Mouse (Mus musculus) embryonic facial prominence, embryonic 10.5 days (tissue): ENCODE measurements around the gene Ttc28. TPM values are rescaled to one million over a fixed set of nuclear protein-coding genes. Genes with fewer than 3 reads are reported as not detected.
"Not testable (repeated sequence)": the region's sequence is repeated elsewhere in the genome, so short reads cannot be mapped to it uniquely, and the experiment has no call there.

ENCODE experiments used
- DNase-seq: peaks from one replicate; pipeline ENCODE4 v3.0.0-alpha.2; 2017; ENCODE audit warnings: low spot score
- H3K27ac ChIP-seq: fragments of 300-500 bp; sonication (generic); replicated peaks from 2 replicates; pipeline ENCODE4 v1.5.1; 2016; ENCODE audit warnings: mild to moderate bottlenecking
- H3K27me3 ChIP-seq: fragments of 300-500 bp; sonication (generic); replicated peaks from 2 replicates; pipeline ENCODE4 v1.6.1; 2016; ENCODE audit warnings: low read depth, mild to moderate bottlenecking; ENCODE audit not compliant: poor library complexity, severe bottlenecking
- H3K36me3 ChIP-seq: fragments of 300-500 bp; sonication (generic); replicated peaks from 2 replicates; pipeline ENCODE4 v1.6.1; 2016; ENCODE audit warnings: mild to moderate bottlenecking, moderate library complexity
- H3K4me1 ChIP-seq: fragments of 300-500 bp; sonication (generic); 2 replicates; pipeline ENCODE4 v1.6.1; 2016
- H3K4me3 ChIP-seq: fragments of 300-500 bp; sonication (generic); 2 replicates; pipeline ENCODE4 v1.5.1; 2016; ENCODE audit warnings: mild to moderate bottlenecking, moderate library complexity
- H3K9me3 ChIP-seq: fragments of 300-500 bp; sonication (generic); 2 replicates; pipeline ENCODE4 v1.6.1; 2016; ENCODE audit warnings: mild to moderate bottlenecking
- WGBS: fragments of 180-500 bp; shearing (Covaris S2); methylation state at CpG from one replicate; pipeline ENCODE4 v1.1.7; 2016; 5-methylcytosine and 5-hydroxymethylcytosine counted together
- polyA plus RNA-seq: library from polyadenylated mRNA; unstranded; fragments of >200 nt; fragmentation: Nextera tagmentation; extraction: Ambion mirVana; gene quantifications from 2 replicates; pipeline ENCODE4 v1.2.1, GENCODE M21; 2016

Gene Ttc28
- 12.8 and 13.3 TPM in 2 replicates for polyA plus RNA-seq

DNA sequence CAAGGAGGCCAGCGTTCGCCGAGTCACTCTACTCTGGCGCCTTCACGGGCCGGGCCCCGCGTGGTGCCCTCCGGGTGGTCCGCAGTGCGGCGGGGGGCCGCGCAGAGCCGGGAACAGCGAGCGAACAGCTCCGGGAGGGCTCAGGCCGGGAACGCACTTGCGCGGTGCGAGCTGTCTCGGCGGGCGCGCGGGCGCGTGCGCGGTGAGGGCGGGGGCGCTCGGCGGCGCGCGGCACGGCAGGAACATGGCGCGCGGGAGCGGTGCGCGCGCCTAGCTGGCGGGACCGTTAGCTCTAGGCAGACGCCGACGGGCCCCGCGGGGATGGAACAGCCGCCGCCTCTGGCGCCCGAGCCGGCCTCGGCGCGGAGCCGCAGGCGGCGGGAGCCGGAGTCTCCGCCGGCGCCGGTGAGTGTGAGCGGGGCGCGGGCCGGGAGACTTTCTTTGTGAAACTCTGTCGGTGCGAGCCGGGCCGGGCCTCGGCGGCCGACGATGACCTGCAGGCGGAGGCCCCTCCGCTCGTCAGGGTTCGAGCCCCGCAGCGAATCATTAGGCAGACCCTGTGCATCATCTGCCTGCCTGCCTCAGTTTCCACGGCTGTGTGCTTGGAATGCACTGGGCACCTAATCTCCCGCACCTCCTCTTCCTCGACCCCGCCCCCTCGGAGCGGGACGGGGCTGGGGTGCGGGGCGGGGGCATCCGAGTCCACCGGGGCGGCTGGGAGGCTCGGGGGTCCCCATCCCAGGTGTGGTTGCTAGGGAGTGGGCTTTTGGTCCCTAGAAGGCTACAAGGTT lies at the start of gene Ttc28:
Gene Ttc28, plus strand, starts transcription at position 220 of the 791 bp plus-strand sequence.
- peak within 1 kb of the TSS; percentile 91 for H3K4me3 ChIP-seq
- H3K9me3 ChIP-seq = no peaks in the 10 kb centered on the region
- H3K36me3 ChIP-seq = peaks cover 43% of the 10 kb centered on the region
- peak; percentile 95 for DNase-seq
- peaks cover 25% of the 10 kb centered on the region for H3K4me1 ChIP-seq
- H3K27ac ChIP-seq = peak within 1 kb of the TSS; percentile 97
- under 1% methylated on average over 99 of the region's 101 CpGs for WGBS
- no peaks in the 10 kb centered on the region for H3K27me3 ChIP-seq

- Histone ChIP-seq H3K27ac (no peak overlapping the region), H3K4me1 (0 out of 2 replicates have a peak, but pooled peaks cover 4% of the 10 kb centered on the region), H3K9me3 (no peaks in the 10 kb centered on the region), H3K27me3 (no peaks in the 10 kb centered on the region), H3K4me3 (no peak overlapping the region), H3K36me3 (peaks cover 16% of the 10 kb centered on the region)
- DNase-seq = no peak
- WGBS = 88% methylated on average over 5 of the region's 5 CpGs
These were observed 48.4 kb upstream of the Ttc28 start for GRCm38 (mm10) chr5:110831036-110831720.

- Histone ChIP-seq H3K27me3 (no peaks in the 10 kb centered on the region), H3K4me3 (no peak overlapping the region), H3K9me3 (no peaks in the 10 kb centered on the region), H3K4me1 (peaks cover 20% of the 10 kb centered on the region), H3K36me3 (peaks cover 17% of the 10 kb centered on the region), H3K27ac (no peak overlapping the region)
- peak; percentile 46 for DNase-seq
- 33% methylated on average over 3 of the region's 3 CpGs for WGBS
These were observed 43.6 kb upstream of the Ttc28 start for GRCm38 (mm10) chr5:110835959-110836358.

- H3K27ac ChIP-seq, H3K9me3 ChIP-seq, DNase-seq, H3K27me3 ChIP-seq, H3K4me3 ChIP-seq: not testable (repeated sequence)
- WGBS = 82% methylated on average over 5 of the region's 5 CpGs
- Histone ChIP-seq H3K36me3 (peaks cover 35% of the 10 kb centered on the region), H3K4me1 (peaks cover 24% of the 10 kb centered on the region)
These were observed 41.6 kb upstream of the Ttc28 start for GRCm38 (mm10) chr5:110838016-110838415.

DNA sequence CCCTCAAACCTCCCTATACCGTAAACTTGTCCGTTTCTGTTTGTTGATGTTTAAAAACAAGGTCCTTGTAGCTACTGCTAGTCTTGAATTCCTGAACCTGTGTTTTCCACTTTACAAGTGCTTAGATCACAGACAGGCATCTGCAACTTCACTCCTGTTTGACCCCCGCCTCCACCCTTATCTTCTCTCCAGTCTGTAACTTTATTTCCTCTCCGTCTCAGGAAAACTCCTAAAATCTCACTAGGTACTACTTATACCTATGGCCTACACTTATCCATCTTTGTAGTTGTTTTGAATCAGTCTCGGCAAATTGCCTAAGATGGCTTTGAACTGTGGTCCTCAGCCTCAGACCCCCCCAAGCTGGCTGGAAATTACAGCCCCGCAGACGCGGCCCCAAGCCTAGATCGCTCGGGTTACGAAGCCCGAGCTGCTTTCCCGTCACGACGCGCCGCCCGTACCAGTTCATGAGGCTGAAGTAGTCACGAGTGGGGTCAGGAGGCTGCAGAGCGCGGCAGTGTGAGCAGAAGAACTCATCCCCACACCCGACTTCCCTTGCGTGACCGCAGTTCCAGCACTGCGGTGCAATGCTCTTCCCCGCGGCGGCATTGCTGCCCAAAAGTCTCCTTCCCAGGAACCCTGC lies 40.4 kb upstream of the Ttc28 start:
- H3K27ac ChIP-seq = peak overlapping the region; percentile 89
- H3K27me3 ChIP-seq = no peaks in the 10 kb centered on the region
- 8% methylated on average over 28 of the region's 28 CpGs for WGBS
- H3K4me3 ChIP-seq = peak overlapping the region; percentile 83
- peaks cover 24% of the 10 kb centered on the region for H3K4me1 ChIP-seq
- H3K9me3 ChIP-seq = no peaks in the 10 kb centered on the region
- H3K36me3 ChIP-seq = peaks cover 36% of the 10 kb centered on the region
- no peak for DNase-seq

DNA sequence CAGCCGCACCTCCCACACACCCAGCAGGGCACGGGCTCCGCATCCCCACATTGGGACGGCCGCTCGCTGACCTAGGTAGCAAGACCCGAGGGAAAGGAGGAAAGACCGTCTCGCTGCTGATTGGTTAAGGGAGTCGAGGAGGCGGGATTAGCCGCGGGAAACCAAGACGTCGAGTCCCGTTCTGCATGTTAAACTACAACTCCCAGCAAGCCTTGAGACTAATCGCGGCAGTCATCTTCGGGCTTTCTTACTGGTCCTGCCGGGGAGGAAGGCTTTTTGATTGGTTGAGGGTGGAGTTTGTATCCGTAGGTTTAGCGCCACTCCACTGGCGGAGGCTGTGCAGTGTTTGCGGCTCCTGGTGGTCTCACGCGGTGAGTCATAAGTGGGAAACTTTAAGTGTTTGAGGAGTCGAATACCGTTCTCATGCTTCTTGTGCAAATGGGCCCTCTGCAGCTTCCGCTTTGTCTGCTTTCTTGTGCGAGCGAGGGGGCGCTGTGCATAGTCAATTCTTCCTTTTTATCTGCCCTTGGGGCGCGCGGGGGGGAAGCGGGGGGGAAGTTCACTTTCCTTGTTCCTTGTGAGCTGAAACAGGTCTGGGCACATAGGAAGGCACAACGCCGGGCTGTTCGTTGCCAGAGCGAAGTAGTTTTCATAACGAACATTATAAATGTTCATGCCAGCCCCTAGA lies 39.8 kb upstream of the Ttc28 start, which contains the start of the genes Hscb and Chek2:
Gene Hscb, minus strand, starts transcription at position 100 of the 688 bp plus-strand sequence.
Gene Chek2, plus strand, starts transcription at position 302 of the 688 bp plus-strand sequence.
- peak within 1 kb of the TSS; percentile 89 for H3K27ac ChIP-seq
- H3K36me3 ChIP-seq = peaks cover 43% of the 10 kb centered on the region
- no peaks in the 10 kb centered on the region for H3K9me3 ChIP-seq
- no peaks in the 10 kb centered on the region for H3K27me3 ChIP-seq
- peak within 1 kb of the TSS; percentile 83 for H3K4me3 ChIP-seq
- H3K4me1 ChIP-seq = peaks cover 24% of the 10 kb centered on the region
- peak; percentile 96 for DNase-seq
- WGBS = under 1% methylated on average over 41 of the region's 41 CpGs

DNA sequence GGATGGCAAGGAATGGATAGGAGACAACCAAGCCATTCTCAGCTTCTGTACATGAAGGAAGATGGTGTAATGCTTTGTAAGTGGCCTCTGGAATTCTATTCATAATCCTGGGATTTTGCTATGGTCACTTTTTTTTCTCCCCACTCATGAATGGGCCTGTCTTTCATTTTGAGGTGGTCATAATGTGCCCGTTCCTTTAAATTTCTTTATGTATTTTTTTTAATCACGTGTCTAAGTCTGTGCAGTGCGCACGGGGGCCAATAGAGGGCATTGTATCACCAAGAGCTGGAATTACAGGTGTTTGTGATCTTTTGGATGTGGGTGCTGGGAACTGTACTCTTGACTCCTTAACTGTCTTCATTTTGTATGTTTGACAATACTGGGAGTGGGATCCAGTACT lies 39.1 kb upstream of the Ttc28 start:
- no peaks in the 10 kb centered on the region for H3K27me3 ChIP-seq
- H3K27ac ChIP-seq = peak overlapping the region; percentile 88
- peaks cover 24% of the 10 kb centered on the region for H3K4me1 ChIP-seq
- peak; percentile 56 for DNase-seq
- no peaks in the 10 kb centered on the region for H3K9me3 ChIP-seq
- H3K4me3 ChIP-seq = peak overlapping the region; percentile 83
- 9% methylated on average over 4 of the region's 4 CpGs for WGBS
- H3K36me3 ChIP-seq = peaks cover 46% of the 10 kb centered on the region

GRCm38 (mm10) chr5:110841046-110841862 lies 38.3 kb upstream of the Ttc28 start:
- no peak for DNase-seq
- Histone ChIP-seq H3K27me3 (no peaks in the 10 kb centered on the region), H3K4me1 (peaks cover 20% of the 10 kb centered on the region), H3K9me3 (no peaks in the 10 kb centered on the region), H3K4me3 (peak overlapping the region; percentile 83), H3K36me3 (peaks cover 54% of the 10 kb centered on the region), H3K27ac (no peak overlapping the region)
- 90% methylated on average over 14 of the region's 14 CpGs for WGBS

GRCm38 (mm10) chr5:110852990-110853389 lies 26.6 kb upstream of the Ttc28 start:
- WGBS = 73% methylated on average over 1 of the region's 1 CpGs
- no peak for DNase-seq
- H3K4me3 ChIP-seq = no peak overlapping the region

GRCm38 (mm10) chr5:110857091-110857490 lies 22.5 kb upstream of the Ttc28 start:
- Histone ChIP-seq H3K36me3 (peaks cover 84% of the 10 kb centered on the region), H3K9me3 (0 out of 2 replicates have a peak, but pooled peaks cover 2% of the 10 kb centered on the region), H3K4me1 (peaks cover 25% of the 10 kb centered on the region), H3K4me3 (no peak overlapping the region), H3K27me3 (no peaks in the 10 kb centered on the region), H3K27ac (no peak overlapping the region)
- no peak for DNase-seq
- 68% methylated on average over 5 of the region's 5 CpGs for WGBS

More at GRCm38 (mm10) chr5:110852990-110853389, 26.6 kb upstream of the Ttc28 start:
- Histone ChIP-seq H3K4me1 (peaks cover 12% of the 10 kb centered on the region), H3K9me3 (0 out of 2 replicates have a peak, but pooled peaks cover 2% of the 10 kb centered on the region), H3K27ac (no peak overlapping the region), H3K27me3 (no peaks in the 10 kb centered on the region), H3K36me3 (peaks cover 86% of the 10 kb centered on the region)

DNA sequence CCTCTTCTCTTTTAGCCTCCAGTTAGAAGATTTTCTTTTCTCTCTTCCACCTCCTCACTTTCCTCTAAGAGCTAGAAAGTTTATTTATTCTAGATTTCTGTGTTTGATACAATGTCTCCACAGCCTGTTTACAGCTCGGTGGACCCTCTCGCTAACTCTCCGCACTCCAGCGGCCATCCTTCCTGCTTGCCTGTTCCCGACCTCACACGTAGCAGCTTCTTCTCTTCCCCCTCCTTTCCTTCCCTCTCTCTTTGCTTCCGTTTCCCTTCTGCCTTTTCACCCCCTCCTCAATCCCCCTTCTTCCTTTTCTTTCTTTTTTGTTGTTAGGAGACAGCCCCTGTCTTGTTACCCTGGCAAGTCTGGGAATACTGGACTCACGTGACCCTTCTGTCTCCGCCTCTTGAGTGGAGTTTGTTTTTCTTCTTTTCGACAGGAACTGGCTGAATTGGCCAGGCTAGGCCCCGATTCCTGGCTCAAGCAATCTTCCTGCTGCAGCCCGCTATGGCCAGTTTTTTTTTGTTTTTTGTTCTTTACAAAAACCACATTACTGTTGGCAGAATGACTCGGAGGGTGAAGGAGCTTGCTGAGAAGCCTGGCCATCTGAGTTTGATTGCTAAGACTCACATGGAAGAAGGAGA lies 20.5 kb upstream of the Ttc28 start:
- Histone ChIP-seq H3K4me3 (0 out of 2 replicates have a peak overlapping the region, but pooled peaks have one; percentile 23), H3K4me1 (peaks cover 20% of the 10 kb centered on the region), H3K9me3 (no peaks in the 10 kb centered on the region), H3K27ac (peak overlapping the region; percentile 77), H3K27me3 (no peaks in the 10 kb centered on the region), H3K36me3 (peaks cover 89% of the 10 kb centered on the region)
- DNase-seq = peak; percentile 32
- WGBS = 52% methylated on average over 13 of the region's 13 CpGs
